Mouse (Mus musculus) embryonic facial prominence, embryonic 12.5 days (tissue): ENCODE measurements around the gene Ankrd23. TPM values are rescaled to one million over a fixed set of nuclear protein-coding genes. Genes with fewer than 3 reads are reported as not detected.
A peak's percentile ranks its signal among the peaks of the same experiment; 100 is the strongest.

ENCODE experiments used
- ATAC-seq: fragments of 200-750 bp; cut with Nextera tagmentation; 2 replicates; pipeline ENCODE4 v1.8.0; 2017; ENCODE audit not compliant: insufficient number of reproducible peaks, insufficient read depth, low FRiP score, low TSS enrichment
- H3K27ac ChIP-seq: fragments of 300-500 bp; sonication (generic); 2 replicates; pipeline ENCODE4 v1.5.1; 2016; ENCODE audit warnings: mild to moderate bottlenecking
- H3K27me3 ChIP-seq: fragments of 300-500 bp; sonication (generic); 2 replicates; pipeline ENCODE4 v1.6.1; 2016; ENCODE audit warnings: mild to moderate bottlenecking, moderate library complexity
- H3K36me3 ChIP-seq: fragments of 300-500 bp; sonication (generic); 2 replicates; pipeline ENCODE4 v1.6.1; 2016; ENCODE audit warnings: mild to moderate bottlenecking
- H3K4me1 ChIP-seq: fragments of 300-500 bp; sonication (generic); 2 replicates; pipeline ENCODE4 v1.6.1; 2016
- H3K4me2 ChIP-seq: fragments of 300-500 bp; sonication (generic); replicated peaks from 2 replicates; pipeline ENCODE4 v1.6.1; 2016; ENCODE audit warnings: mild to moderate bottlenecking, moderate library complexity
- H3K4me3 ChIP-seq: fragments of 300-500 bp; sonication (generic); 2 replicates; pipeline ENCODE4 v1.5.1; 2016; ENCODE audit warnings: mild to moderate bottlenecking
- H3K9ac ChIP-seq: fragments of 300-500 bp; sonication (generic); 2 replicates; pipeline ENCODE4 v1.6.1; 2016; ENCODE audit warnings: mild to moderate bottlenecking, moderate library complexity
- H3K9me3 ChIP-seq: fragments of 300-500 bp; sonication (generic); 2 replicates; pipeline ENCODE4 v1.6.1; 2016; ENCODE audit warnings: mild to moderate bottlenecking, moderate library complexity
- WGBS: fragments of 180-500 bp; shearing (Covaris S2); methylation state at CpG from one replicate; pipeline ENCODE4 v1.1.7; 2016; 5-methylcytosine and 5-hydroxymethylcytosine counted together
- polyA plus RNA-seq: library from polyadenylated mRNA; unstranded; fragments of >200 nt; fragmentation: Nextera tagmentation; extraction: Ambion mirVana; gene quantifications from 2 replicates; pipeline ENCODE4 v1.2.1, GENCODE M21; 2016

Gene Ankrd23
- polyA plus RNA-seq, 1 experiment from 2014 or later, result 19.2 TPM

GRCm38 (mm10) chr1:36572709-36573108, 36.0 kb upstream of the Ankrd23 start:
- Histone ChIP-seq H3K9me3 (no peaks in the 10 kb centered on the region), H3K27me3 (no peaks in the 10 kb centered on the region), H3K9ac (no peak overlapping the region), H3K36me3 (no peaks in the 10 kb centered on the region), H3K4me3 (no peak overlapping the region), H3K4me2 (no peak overlapping the region), H3K27ac (no peak overlapping the region), H3K4me1 (peaks cover 39% of the 10 kb centered on the region)
- ATAC-seq, result no peak
- WGBS, result 46% methylated on average over 1 of the region's 1 CpGs

GRCm38 (mm10) chr1:36572140-36572700, 35.5 kb upstream of the Ankrd23 start:
- H3K9ac ChIP-seq, result no peak overlapping the region
- H3K27me3 ChIP-seq, result no peaks in the 10 kb centered on the region
- no peaks in the 10 kb centered on the region for H3K36me3 ChIP-seq
- no peak overlapping the region for H3K4me3 ChIP-seq
- H3K4me2 ChIP-seq, result no peak overlapping the region
- H3K4me1 ChIP-seq, result peaks cover 39% of the 10 kb centered on the region
- no peaks in the 10 kb centered on the region for H3K9me3 ChIP-seq
- no peak for ATAC-seq
- no peak overlapping the region for H3K27ac ChIP-seq
- WGBS, result 74% methylated on average over 2 of the region's 2 CpGs

- Histone ChIP-seq H3K9ac (no peak overlapping the region), H3K27ac (no peak overlapping the region), H3K4me2 (no peak overlapping the region), H3K4me3 (no peak overlapping the region), H3K27me3 (no peaks in the 10 kb centered on the region), H3K4me1 (peaks cover 38% of the 10 kb centered on the region), H3K9me3 (no peaks in the 10 kb centered on the region), H3K36me3 (no peaks in the 10 kb centered on the region)
- no peak for ATAC-seq
- 34% methylated on average over 6 of the region's 6 CpGs for WGBS
Observed at GRCm38 (mm10) chr1:36571627-36572026, 34.9 kb upstream of the Ankrd23 start.

GRCm38 (mm10) chr1:36570320-36570719, 33.6 kb upstream of the Ankrd23 start:
- Histone ChIP-seq H3K4me3 (no peak overlapping the region), H3K9ac (no peak overlapping the region), H3K36me3 (no peaks in the 10 kb centered on the region), H3K4me2 (no peak overlapping the region), H3K4me1 (peaks cover 32% of the 10 kb centered on the region), H3K27me3 (no peaks in the 10 kb centered on the region), H3K9me3 (no peaks in the 10 kb centered on the region), H3K27ac (no peak overlapping the region)
- 94% methylated on average over 5 of the region's 5 CpGs for WGBS
- ATAC-seq, result no peak

- Histone ChIP-seq H3K36me3 (no peaks in the 10 kb centered on the region), H3K4me1 (peaks cover 32% of the 10 kb centered on the region), H3K9me3 (no peaks in the 10 kb centered on the region), H3K9ac (no peak overlapping the region), H3K27ac (no peak overlapping the region), H3K4me2 (no peak overlapping the region), H3K4me3 (no peak overlapping the region), H3K27me3 (no peaks in the 10 kb centered on the region)
- ATAC-seq, result no peak
- WGBS, result 49% methylated on average over 7 of the region's 7 CpGs
Observed at GRCm38 (mm10) chr1:36569694-36570276, 33.1 kb upstream of the Ankrd23 start.

- Histone ChIP-seq H3K27ac (no peak overlapping the region), H3K4me1 (peaks cover 22% of the 10 kb centered on the region), H3K4me2 (no peak overlapping the region), H3K9ac (no peak overlapping the region), H3K27me3 (no peaks in the 10 kb centered on the region), H3K4me3 (no peak overlapping the region), H3K9me3 (no peaks in the 10 kb centered on the region), H3K36me3 (no peaks in the 10 kb centered on the region)
- ATAC-seq, result no peak
- WGBS, result 81% methylated on average over 4 of the region's 4 CpGs
Observed at GRCm38 (mm10) chr1:36568776-36569175, 32.1 kb upstream of the Ankrd23 start.

GRCm38 (mm10) chr1:36567818-36568603, 31.3 kb upstream of the Ankrd23 start:
- Histone ChIP-seq H3K4me2 (no peak overlapping the region), H3K36me3 (no peaks in the 10 kb centered on the region), H3K27me3 (no peaks in the 10 kb centered on the region), H3K4me3 (no peak overlapping the region), H3K9me3 (no peaks in the 10 kb centered on the region), H3K4me1 (peaks cover 22% of the 10 kb centered on the region), H3K9ac (no peak overlapping the region), H3K27ac (peak overlapping the region; percentile 38; the same call in 1 of the 2 replicates)
- 38% methylated on average over 21 of the region's 21 CpGs for WGBS
- ATAC-seq, result no peak; the same call in 1 of the 2 replicates

- Histone ChIP-seq H3K4me2 (no peak overlapping the region), H3K4me1 (peaks cover 28% of the 10 kb centered on the region), H3K9ac (no peak overlapping the region), H3K27me3 (no peaks in the 10 kb centered on the region), H3K27ac (no peak overlapping the region), H3K4me3 (no peak overlapping the region), H3K9me3 (no peaks in the 10 kb centered on the region), H3K36me3 (no peaks in the 10 kb centered on the region)
- WGBS, result 8% methylated on average over 2 of the region's 2 CpGs
- ATAC-seq, result no peak
Observed at GRCm38 (mm10) chr1:36566425-36566824, 29.7 kb upstream of the Ankrd23 start.

GRCm38 (mm10) chr1:36564101-36564500, 27.4 kb upstream of the Ankrd23 start:
- Histone ChIP-seq H3K9ac (no peak overlapping the region), H3K4me1 (peaks cover 33% of the 10 kb centered on the region), H3K4me2 (no peak overlapping the region), H3K27me3 (no peaks in the 10 kb centered on the region), H3K9me3 (no peaks in the 10 kb centered on the region), H3K36me3 (no peaks in the 10 kb centered on the region), H3K4me3 (no peak overlapping the region), H3K27ac (no peak overlapping the region)
- ATAC-seq, result no peak
- 84% methylated on average over 6 of the region's 6 CpGs for WGBS

GRCm38 (mm10) chr1:36563632-36564031, 26.9 kb upstream of the Ankrd23 start:
- ATAC-seq, result no peak
- H3K27me3 ChIP-seq, result no peaks in the 10 kb centered on the region
- WGBS, result 63% methylated on average over 4 of the region's 4 CpGs
- H3K36me3 ChIP-seq, result no peaks in the 10 kb centered on the region
- no peak overlapping the region for H3K27ac ChIP-seq
- H3K9ac ChIP-seq, result no peak overlapping the region
- H3K4me3 ChIP-seq, result no peak overlapping the region
- peaks cover 38% of the 10 kb centered on the region for H3K4me1 ChIP-seq
- no peak overlapping the region for H3K4me2 ChIP-seq
- H3K9me3 ChIP-seq, result no peaks in the 10 kb centered on the region

GRCm38 (mm10) chr1:36563197-36563596, 26.5 kb upstream of the Ankrd23 start:
- Histone ChIP-seq H3K4me2 (no peak overlapping the region), H3K4me1 (peaks cover 36% of the 10 kb centered on the region), H3K9me3 (no peaks in the 10 kb centered on the region), H3K27ac (no peak overlapping the region), H3K36me3 (no peaks in the 10 kb centered on the region), H3K27me3 (no peaks in the 10 kb centered on the region), H3K4me3 (no peak overlapping the region), H3K9ac (no peak overlapping the region)
- 75% methylated on average over 2 of the region's 2 CpGs for WGBS
- ATAC-seq, result no peak

GRCm38 (mm10) chr1:36562388-36562787, 25.7 kb upstream of the Ankrd23 start:
- Histone ChIP-seq H3K27me3 (no peaks in the 10 kb centered on the region), H3K4me2 (no peak overlapping the region), H3K4me1 (peaks cover 31% of the 10 kb centered on the region), H3K9ac (no peak overlapping the region), H3K36me3 (no peaks in the 10 kb centered on the region), H3K9me3 (no peaks in the 10 kb centered on the region), H3K27ac (no peak overlapping the region), H3K4me3 (no peak overlapping the region)
- WGBS, result 62% methylated on average over 4 of the region's 4 CpGs
- no peak for ATAC-seq
